Mouse (Mus musculus): ENCODE results near the gene Wdr38. TPM values are rescaled to one million over a fixed set of nuclear protein-coding genes. Genes with fewer than 3 reads are reported as not detected.

Wdr38 gene
- polyA plus RNA-seq, 1 experiment from 2014 or later = 2.1 TPM

- H3K9ac ChIP-seq (ENCODE audit: low read length) = no peak overlapping the region
- ATAC-seq (ENCODE audit: low read depth) = no peak
- H3K9me3 ChIP-seq (ENCODE audit: control insufficient read depth, low read length) = peaks cover 3% of the 10 kb centered on the region; the same call in 1 of the 2 replicates
- H3K4me2 ChIP-seq (ENCODE audit: low read depth, low read length) = no peak overlapping the region
- no peak overlapping the region for H3K4me3 ChIP-seq (ENCODE audit: low read length)
- H3K4me1 ChIP-seq (replicated peaks; ENCODE audit: control insufficient read depth, insufficient read depth, low read length) = no peaks in the 10 kb centered on the region
- no peaks in the 10 kb centered on the region for H3K36me3 ChIP-seq (ENCODE audit: control insufficient read depth, insufficient read depth, low read length)
- no peaks in the 10 kb centered on the region for H3K27me3 ChIP-seq (ENCODE audit: control insufficient read depth, insufficient read depth, low read depth, low read length)
- WGBS = 69% methylated on average over 6 of the region's 6 CpGs
- H3K27ac ChIP-seq (ENCODE audit: low read length) = no peak overlapping the region
Measured at GRCm38 (mm10) chr2:38987803-38988510, 9.3 kb upstream of the Wdr38 start.

DNA sequence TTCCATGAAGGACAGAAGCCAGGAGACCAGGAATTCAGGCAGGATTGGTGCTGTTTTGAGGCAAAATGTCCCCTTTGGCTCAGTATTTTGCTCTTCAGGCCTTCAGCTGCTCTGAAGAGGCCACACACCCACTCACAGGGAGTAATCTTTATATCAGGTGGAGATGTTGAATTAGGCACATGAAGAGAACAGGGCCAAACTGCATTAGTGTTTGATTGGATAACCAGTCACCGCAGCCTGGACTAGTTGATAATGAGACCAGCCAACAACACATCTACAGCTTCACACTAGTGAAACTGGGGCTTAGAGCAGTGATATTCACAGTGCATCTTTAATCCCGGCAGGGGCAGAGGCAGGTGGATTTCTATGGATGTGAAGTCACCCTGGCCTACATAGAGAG, 8.3 kb upstream of the Wdr38 start:
- H3K27ac ChIP-seq (ENCODE audit: low read length) = no peak overlapping the region
- no peak overlapping the region for H3K9ac ChIP-seq (ENCODE audit: low read length)
- no peak overlapping the region for H3K4me3 ChIP-seq (ENCODE audit: low read length)
- H3K4me1 ChIP-seq (replicated peaks; ENCODE audit: control insufficient read depth, insufficient read depth, low read length) = no peaks in the 10 kb centered on the region
- no peaks in the 10 kb centered on the region for H3K9me3 ChIP-seq (ENCODE audit: control insufficient read depth, low read length)
- WGBS = 83% methylated on average over 2 of the region's 2 CpGs
- H3K27me3 ChIP-seq (ENCODE audit: control insufficient read depth, insufficient read depth, low read depth, low read length) = no peaks in the 10 kb centered on the region
- H3K36me3 ChIP-seq (ENCODE audit: control insufficient read depth, insufficient read depth, low read length) = no peaks in the 10 kb centered on the region
- no peak for ATAC-seq (ENCODE audit: low read depth)
- H3K4me2 ChIP-seq (ENCODE audit: low read depth, low read length) = no peak overlapping the region

DNA sequence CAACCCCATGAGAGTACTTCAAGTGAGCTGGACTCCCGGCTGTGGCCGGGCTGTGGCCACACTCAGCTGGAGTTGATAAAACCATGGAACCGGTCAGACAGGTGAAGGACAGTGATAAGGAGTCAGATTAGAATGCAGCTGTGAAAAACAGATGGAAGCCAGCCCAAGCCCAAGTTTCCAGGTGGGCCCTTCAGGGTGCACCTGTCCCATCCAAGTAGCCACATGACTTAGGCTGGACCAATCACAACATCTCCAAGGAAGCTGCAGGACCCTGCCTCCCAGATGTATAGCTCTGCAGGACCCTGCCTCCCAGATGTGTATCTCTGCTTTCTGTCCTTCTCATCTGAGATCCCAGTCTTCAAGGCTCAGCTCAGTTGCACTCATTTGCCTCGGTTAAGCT, 5.3 kb upstream of the Wdr38 start:
- Histone ChIP-seq H3K27ac (ENCODE audit: low read length) (no peak overlapping the region), H3K27me3 (ENCODE audit: control insufficient read depth, insufficient read depth, low read depth, low read length) (no peaks in the 10 kb centered on the region), H3K9ac (ENCODE audit: low read length) (no peak overlapping the region), H3K4me1 (replicated peaks; ENCODE audit: control insufficient read depth, insufficient read depth, low read length) (no peaks in the 10 kb centered on the region), H3K36me3 (ENCODE audit: control insufficient read depth, insufficient read depth, low read length) (no peaks in the 10 kb centered on the region), H3K9me3 (ENCODE audit: control insufficient read depth, low read length) (no peaks in the 10 kb centered on the region), H3K4me3 (ENCODE audit: low read length) (no peak overlapping the region), H3K4me2 (ENCODE audit: low read depth, low read length) (no peak overlapping the region)
- 49% methylated on average over 4 of the region's 4 CpGs for WGBS
- no peak for ATAC-seq (ENCODE audit: low read depth)

DNA sequence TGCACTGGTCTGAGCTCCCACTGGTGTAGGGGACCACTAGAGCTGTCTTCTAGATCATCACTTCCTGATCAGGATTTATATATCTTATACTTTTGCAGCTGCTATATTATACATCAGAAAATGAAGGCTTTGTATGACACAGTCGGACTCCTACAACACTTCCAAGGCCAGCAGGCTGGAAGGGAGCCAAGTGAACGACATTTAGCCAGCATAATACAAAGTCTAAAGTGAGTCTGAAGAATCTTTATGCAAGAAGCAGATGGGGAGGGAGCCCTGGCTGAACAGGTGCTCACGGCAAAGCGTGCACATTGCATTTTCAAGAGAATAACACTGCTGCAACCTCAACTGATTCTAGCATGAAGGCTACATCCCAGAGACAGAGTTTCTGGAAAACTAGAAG, 4.8 kb upstream of the Wdr38 start:
- no peak overlapping the region for H3K4me3 ChIP-seq (ENCODE audit: low read length)
- no peak overlapping the region for H3K9ac ChIP-seq (ENCODE audit: low read length)
- H3K27ac ChIP-seq (ENCODE audit: low read length) = no peak overlapping the region
- no peak overlapping the region for H3K4me2 ChIP-seq (ENCODE audit: low read depth, low read length)
- WGBS = 21% methylated on average over 4 of the region's 4 CpGs
- ATAC-seq (ENCODE audit: low read depth) = peak; percentile 9; the same call in 1 of the 2 replicates
- no peaks in the 10 kb centered on the region for H3K9me3 ChIP-seq (ENCODE audit: control insufficient read depth, low read length)
- H3K4me1 ChIP-seq (replicated peaks; ENCODE audit: control insufficient read depth, insufficient read depth, low read length) = peaks cover under 1% of the 10 kb centered on the region
- no peaks in the 10 kb centered on the region for H3K36me3 ChIP-seq (ENCODE audit: control insufficient read depth, insufficient read depth, low read length)
- no peaks in the 10 kb centered on the region for H3K27me3 ChIP-seq (ENCODE audit: control insufficient read depth, insufficient read depth, low read depth, low read length)

GRCm38 (mm10) chr2:38999381-38999780, 2.1 kb downstream of the Wdr38 start:
- Histone ChIP-seq H3K4me3 (ENCODE audit: low read length) (no peak overlapping the region), H3K36me3 (ENCODE audit: control insufficient read depth, insufficient read depth, low read length) (peaks cover 34% of the 10 kb centered on the region), H3K4me1 (replicated peaks; ENCODE audit: control insufficient read depth, insufficient read depth, low read length) (peaks cover 21% of the 10 kb centered on the region), H3K4me2 (ENCODE audit: low read depth, low read length) (no peak overlapping the region), H3K9ac (ENCODE audit: low read length) (no peak overlapping the region), H3K27ac (ENCODE audit: low read length) (no peak overlapping the region; the same call in 1 of the 2 replicates), H3K9me3 (ENCODE audit: control insufficient read depth, low read length) (no peaks in the 10 kb centered on the region), H3K27me3 (ENCODE audit: control insufficient read depth, insufficient read depth, low read depth, low read length) (no peaks in the 10 kb centered on the region)
- WGBS = 34% methylated on average over 4 of the region's 4 CpGs
- no peak for ATAC-seq (ENCODE audit: low read depth)

GRCm38 (mm10) chr2:38999910-39000586, 2.8 kb downstream of the Wdr38 start:
- ATAC-seq (ENCODE audit: low read depth) = no peak
- H3K4me1 ChIP-seq (replicated peaks; ENCODE audit: control insufficient read depth, insufficient read depth, low read length) = peaks cover 21% of the 10 kb centered on the region
- no peak overlapping the region for H3K9ac ChIP-seq (ENCODE audit: low read length)
- 67% methylated on average over 8 of the region's 8 CpGs for WGBS
- no peak overlapping the region for H3K4me2 ChIP-seq (ENCODE audit: low read depth, low read length)
- no peaks in the 10 kb centered on the region for H3K27me3 ChIP-seq (ENCODE audit: control insufficient read depth, insufficient read depth, low read depth, low read length)
- H3K27ac ChIP-seq (ENCODE audit: low read length) = no peak overlapping the region
- no peaks in the 10 kb centered on the region for H3K9me3 ChIP-seq (ENCODE audit: control insufficient read depth, low read length)
- H3K36me3 ChIP-seq (ENCODE audit: control insufficient read depth, insufficient read depth, low read length) = peaks cover 34% of the 10 kb centered on the region
- no peak overlapping the region for H3K4me3 ChIP-seq (ENCODE audit: low read length)

DNA sequence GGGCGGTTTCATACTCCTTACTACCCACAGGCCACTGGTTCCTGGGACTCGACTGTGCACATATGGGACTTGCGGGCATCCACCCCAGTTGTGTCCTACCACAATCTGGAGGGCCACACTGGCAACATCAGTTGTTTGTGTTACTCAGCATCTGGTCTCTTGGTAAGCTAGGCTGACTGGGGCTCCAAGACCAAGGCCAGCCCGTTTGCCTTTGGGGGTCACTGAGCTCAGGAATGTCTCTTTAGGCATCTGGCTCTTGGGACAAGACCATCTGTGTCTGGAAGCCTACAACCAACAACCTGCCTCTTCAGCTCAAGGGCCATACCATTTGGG, 3.3 kb downstream of the Wdr38 start:
- no peak for ATAC-seq (ENCODE audit: low read depth)
- H3K4me3 ChIP-seq (ENCODE audit: low read length) = no peak overlapping the region
- no peak overlapping the region for H3K4me2 ChIP-seq (ENCODE audit: low read depth, low read length)
- H3K27me3 ChIP-seq (ENCODE audit: control insufficient read depth, insufficient read depth, low read depth, low read length) = no peaks in the 10 kb centered on the region
- no peak overlapping the region for H3K9ac ChIP-seq (ENCODE audit: low read length)
- no peak overlapping the region for H3K27ac ChIP-seq (ENCODE audit: low read length)
- H3K36me3 ChIP-seq (ENCODE audit: control insufficient read depth, insufficient read depth, low read length) = peaks cover 34% of the 10 kb centered on the region
- H3K4me1 ChIP-seq (replicated peaks; ENCODE audit: control insufficient read depth, insufficient read depth, low read length) = peaks cover 21% of the 10 kb centered on the region
- 81% methylated on average over 4 of the region's 4 CpGs for whole genome bisulfite sequencing
- H3K9me3 ChIP-seq (ENCODE audit: control insufficient read depth, low read length) = no peaks in the 10 kb centered on the region

DNA sequence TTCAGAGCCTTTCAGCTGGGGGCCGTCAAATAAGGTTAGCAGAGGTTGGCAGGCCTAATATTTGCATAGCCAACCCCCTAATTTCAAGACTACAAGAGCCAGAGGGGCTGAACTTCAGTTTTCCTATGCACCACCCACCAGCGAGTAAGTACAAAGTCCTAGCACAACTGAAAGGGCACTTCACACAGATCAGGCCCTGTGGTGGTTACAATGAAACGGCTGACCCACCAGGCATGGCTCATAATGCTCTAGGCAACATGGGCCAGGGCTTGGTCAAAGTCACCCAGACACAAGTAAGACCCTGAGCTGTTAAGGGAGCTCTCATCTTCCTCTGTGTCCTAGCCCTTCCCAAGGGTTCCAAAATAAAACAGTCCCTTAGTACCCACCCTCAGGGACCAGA, 4.6 kb downstream of the Wdr38 start:
- Histone ChIP-seq H3K9ac (ENCODE audit: low read length) (no peak overlapping the region), H3K27me3 (ENCODE audit: control insufficient read depth, insufficient read depth, low read depth, low read length) (no peaks in the 10 kb centered on the region), H3K36me3 (ENCODE audit: control insufficient read depth, insufficient read depth, low read length) (peaks cover 34% of the 10 kb centered on the region), H3K4me2 (ENCODE audit: low read depth, low read length) (no peak overlapping the region), H3K4me3 (ENCODE audit: low read length) (no peak overlapping the region), H3K4me1 (replicated peaks; ENCODE audit: control insufficient read depth, insufficient read depth, low read length) (peaks cover 29% of the 10 kb centered on the region), H3K9me3 (ENCODE audit: control insufficient read depth, low read length) (no peaks in the 10 kb centered on the region), H3K27ac (ENCODE audit: low read length) (no peak overlapping the region)
- WGBS = 75% methylated on average over 3 of the region's 3 CpGs
- no peak for ATAC-seq (ENCODE audit: low read depth)

GRCm38 (mm10) chr2:39003106-39003505, 5.8 kb downstream of the Wdr38 start:
- peak overlapping the region; percentile 92; the same call in 1 of the 2 replicates for H3K9ac ChIP-seq (ENCODE audit: low read length)
- no peak for ATAC-seq (ENCODE audit: low read depth)
- no peaks in the 10 kb centered on the region for H3K27me3 ChIP-seq (ENCODE audit: control insufficient read depth, insufficient read depth, low read depth, low read length)
- H3K36me3 ChIP-seq (ENCODE audit: control insufficient read depth, insufficient read depth, low read length) = peaks cover 34% of the 10 kb centered on the region
- no peak overlapping the region for H3K27ac ChIP-seq (ENCODE audit: low read length)
- H3K4me3 ChIP-seq (ENCODE audit: low read length) = peak overlapping the region; percentile 93
- peaks cover 28% of the 10 kb centered on the region for H3K4me1 ChIP-seq (replicated peaks; ENCODE audit: control insufficient read depth, insufficient read depth, low read length)
- H3K4me2 ChIP-seq (ENCODE audit: low read depth, low read length) = peak overlapping the region; percentile 66
- 42% methylated on average over 8 of the region's 8 CpGs for WGBS
- H3K9me3 ChIP-seq (ENCODE audit: control insufficient read depth, low read length) = no peaks in the 10 kb centered on the region
